In the genomic region with DNA sequence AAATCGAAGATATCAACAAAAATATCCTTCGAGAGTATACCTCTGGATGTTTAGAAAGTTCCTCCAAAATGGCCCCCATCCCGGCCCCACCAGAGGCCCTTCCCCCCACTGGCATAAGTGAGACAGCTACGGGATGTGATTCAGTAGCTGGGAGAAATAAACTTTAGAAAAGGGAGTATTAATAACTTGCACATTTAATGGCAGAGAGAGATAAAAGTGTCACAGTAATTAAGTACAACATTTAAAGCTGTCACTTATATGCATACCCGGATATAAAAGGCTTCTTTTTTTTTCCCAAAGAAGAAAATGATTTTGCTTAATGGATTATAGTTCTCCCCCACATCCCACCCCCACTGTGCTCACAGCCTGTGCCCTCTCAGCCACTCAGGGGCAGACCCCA, we compare ENCODE assay signal across 23 mouse cellular contexts.
"Had no signal": no experiment of that assay in that cellular context is flagged by ENCODE, and none has a peak within 500 bp of the region (broad histone marks: within the 10 kb centered on the region; RNA-seq: fewer than 3 reads in every experiment).

No protein-coding gene starts in this region.

- H3K27ac ChIP-seq: heart, adult 2 months; heart, embryonic 13.5 days; heart, embryonic 15.5 days; hindbrain, embryonic 13.5 days; hindbrain, embryonic 15.5 days; hindbrain, postnatal 0 days; limb, embryonic 13.5 days; limb, embryonic 15.5 days; liver, embryonic 12.5 days; liver, embryonic 14.5 days had no signal

- ATAC-seq: hindbrain, postnatal 0 days; intestine, embryonic 16.5 days; liver, embryonic 12.5 days had no signal

- H3K4me2 ChIP-seq: heart, embryonic 11.5 days; heart, embryonic 13.5 days; heart, embryonic 15.5 days; hindbrain, embryonic 13.5 days; hindbrain, embryonic 15.5 days; limb, embryonic 13.5 days; limb, embryonic 15.5 days; liver, embryonic 12.5 days had no signal

- H3K9ac ChIP-seq: heart, embryonic 13.5 days; heart, embryonic 15.5 days; hindbrain, embryonic 13.5 days; hindbrain, embryonic 15.5 days; limb, embryonic 13.5 days; limb, embryonic 15.5 days; liver, embryonic 12.5 days; liver, embryonic 14.5 days had no signal

- H3K4me1 ChIP-seq: heart, embryonic 13.5 days; heart, embryonic 15.5 days; hindbrain, embryonic 13.5 days; hindbrain, embryonic 15.5 days; limb, embryonic 13.5 days; limb, embryonic 15.5 days had no signal

- H3K27me3 ChIP-seq: heart, embryonic 13.5 days; heart, embryonic 15.5 days; hindbrain, embryonic 13.5 days; hindbrain, embryonic 15.5 days; limb, embryonic 13.5 days; limb, embryonic 15.5 days; liver, embryonic 12.5 days had no signal

- H3K9me3 ChIP-seq: heart, embryonic 13.5 days; heart, embryonic 15.5 days; hindbrain, embryonic 13.5 days; hindbrain, embryonic 15.5 days; limb, embryonic 13.5 days; limb, embryonic 15.5 days; liver, embryonic 12.5 days had no signal

- H3K4me3 ChIP-seq: heart, adult 2 months; heart, embryonic 13.5 days; heart, embryonic 15.5 days; hindbrain, embryonic 13.5 days; hindbrain, embryonic 15.5 days; limb, embryonic 13.5 days; limb, embryonic 15.5 days; liver, embryonic 12.5 days had no signal

- DNase-seq: gastrocnemius, postnatal 14 days; gastrocnemius, postnatal 36 days; heart, adult 11 months; heart, adult 2 months; heart, postnatal 14 days; heart, postnatal 36 days; kidney, adult 18-20 months; kidney, adult 8-10 months; kidney, postnatal 14 days; layer of hippocampus, adult 9-11 months; layer of hippocampus, postnatal 36 days; left cerebral cortex, postnatal 4 days had no signal

- H3K36me3 ChIP-seq: heart, embryonic 13.5 days; heart, embryonic 15.5 days; limb, embryonic 13.5 days; limb, embryonic 15.5 days; liver, embryonic 12.5 days had no signal
